ENCODE assay signal across 18 mouse cellular contexts in the genomic region with DNA sequence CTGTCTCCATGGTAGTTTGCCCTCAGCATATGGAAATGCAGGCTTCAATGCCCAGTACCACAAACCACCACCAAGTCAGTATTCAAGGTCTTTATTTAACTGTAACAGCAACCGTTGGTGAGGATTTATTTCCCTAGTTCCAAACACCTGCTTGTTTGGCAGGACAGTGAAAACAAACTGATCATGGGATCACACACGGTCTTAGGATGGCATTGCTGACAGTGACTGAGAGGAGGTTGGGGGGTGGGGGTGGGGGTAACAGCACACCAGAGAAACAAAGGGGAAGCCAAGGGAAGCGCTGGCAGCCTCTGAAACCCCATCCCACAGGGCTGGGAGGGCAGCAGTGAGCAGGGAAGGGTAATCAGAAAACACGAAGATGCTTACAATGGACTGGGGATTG. TPM values are rescaled to one million over a fixed set of nuclear protein-coding genes. Genes with fewer than 3 reads are reported as not detected.
"Had no signal": no experiment of that assay in that cellular context is flagged by ENCODE, and none has a peak within 500 bp of the region (broad histone marks: within the 10 kb centered on the region; RNA-seq: fewer than 3 reads in every experiment).

No protein-coding gene starts in this region.

- H3K27ac ChIP-seq: kidney, postnatal 0 days; limb, embryonic 12.5 days; liver, embryonic 14.5 days; midbrain, embryonic 13.5 days; stomach, postnatal 0 days had no signal

- ATAC-seq: lung, postnatal 0 days; midbrain, embryonic 13.5 days had no signal

- H3K4me2 ChIP-seq: limb, embryonic 12.5 days; midbrain, embryonic 13.5 days had no signal

- H3K9ac ChIP-seq: limb, embryonic 12.5 days; liver, embryonic 14.5 days; midbrain, embryonic 13.5 days had no signal

- H3K27me3 ChIP-seq: midbrain, embryonic 13.5 days had no signal

- H3K9me3 ChIP-seq: limb, embryonic 12.5 days; midbrain, embryonic 13.5 days had no signal

- DNase-seq: kidney, adult 9 months; kidney, postnatal 36 days; layer of hippocampus, adult 9-11 months; layer of hippocampus, postnatal 36 days; liver; lung, adult 2 months; lung, postnatal 36 days; right cerebral cortex, adult 18-20 months; right cerebral cortex, postnatal 25 days; thymus, postnatal 4 days had no signal

- H3K4me3 ChIP-seq: limb, embryonic 12.5 days; midbrain, embryonic 13.5 days had no signal

RNA-seq across cellular contexts. Expression of gene Nodal, which starts 10.6 kb away (rescaled TPM):
- total RNA-seq: megakaryocyte progenitor cell, adult 5-6 weeks had no signal
- polyA plus RNA-seq: limb, embryonic 12.5 days; midbrain, embryonic 13.5 days; neural tube, embryonic 11.5 days; stomach, postnatal 0 days had no signal

RNA-seq across cellular contexts. Expression of gene Pald1, which starts 45.1 kb away (rescaled TPM):
- total RNA-seq: megakaryocyte progenitor cell, adult 5-6 weeks had no signal
